Mouse (Mus musculus): ENCODE results near the gene Sun2. TPM values are rescaled to one million over a fixed set of nuclear protein-coding genes. Genes with fewer than 3 reads are reported as not detected.

The Sun2 gene
- total and polyA plus RNA-seq, 3 experiments, result 18.6 to 26.5 (median 22.3) TPM

- H3K4me3 ChIP-seq (replicated peaks in 1 of 3; ENCODE audit: low read depth in 2 of 3, low read length in 2 of 3, poor library complexity in 1 of 3), result no peak overlapping the region
- H3K9ac ChIP-seq (ENCODE audit: insufficient read depth, low read depth), result no peak overlapping the region
- no peak overlapping the region for H3K4me2 ChIP-seq (ENCODE audit: insufficient read depth, low read depth, poor library complexity, severe bottlenecking)
- peaks cover 14 to 27% of the 10 kb centered on the region in 2 experiments for H3K4me1 ChIP-seq (ENCODE audit: control insufficient read depth in 1 of 2, insufficient read depth in 2 of 2)
- no peak for TF ChIP-seq ETS1 (conservative IDR thresholded peaks at IDR 0.05; ENCODE audit: low read depth, low read length)
- TF ChIP-seq CTCF (conservative IDR thresholded peaks at IDR 0.05 in 1 of 2, IDR thresholded peaks at IDR 0.05 in 1 of 2; ENCODE audit: low read depth in 2 of 2, low read length in 2 of 2), result peak in 1 of 2 experiments; percentile 53; a peak in 3 of 4 replicates
- no peak for TF ChIP-seq MYC (IDR thresholded peaks at IDR 0.05; ENCODE audit: low read depth, low read length)
- TF ChIP-seq PAX5 (IDR thresholded peaks at IDR 0.05; ENCODE audit: low read length), result no peak
- peak; percentile 47 for TF ChIP-seq RAD21 (IDR thresholded peaks at IDR 0.05; ENCODE audit: low read depth, low read length)
- no peak for TF ChIP-seq NRF1 (IDR thresholded peaks at IDR 0.05; ENCODE audit: low read depth, low read length)
- TF ChIP-seq POLR2A (IDR thresholded peaks at IDR 0.05; ENCODE audit: low read depth, low read length), result no peak
- no peak for TF ChIP-seq SMC3 (IDR thresholded peaks at IDR 0.05; ENCODE audit: low read depth, low read length)
- TF ChIP-seq MXI1 (IDR thresholded peaks at IDR 0.05; ENCODE audit: low read depth, low read length), result no peak
- no peak for TF ChIP-seq TCF12 (IDR thresholded peaks at IDR 0.05; ENCODE audit: low read depth, low read length)
- H3K36me3 ChIP-seq (replicated peaks in 1 of 2; ENCODE audit: control insufficient read depth in 1 of 2, insufficient read depth in 1 of 2, low read length in 1 of 2), result peaks cover 46 to 69% of the 10 kb centered on the region in 2 experiments
- peak; percentile 62 for DNase-seq (ENCODE audit: extremely low read depth)
- H3K27me3 ChIP-seq (replicated peaks), result no peaks in the 10 kb centered on the region
- H3K27ac ChIP-seq (ENCODE audit: insufficient read depth, low read depth), result no peak overlapping the region; the same call in 1 of the 2 replicates
- dilution Hi-C loops (cut with MboI; ENCODE audit: extremely low pct_ligation_motif_present, extremely low pct_unique_long_range_greater_than_20kb, low sequenced_read_pairs), result no loop called here
- no peaks in the 10 kb centered on the region for H3K9me3 ChIP-seq (replicated peaks; ENCODE audit: low read length)
- in situ Hi-C loops (cut with MboI; ENCODE audit: low pct_ligation_motif_present, low pct_unique_long_range_greater_than_20kb, low sequenced_read_pairs), result no loop called here
- H3K79me2 ChIP-seq (replicated peaks; ENCODE audit: control insufficient read depth, extremely low read depth, insufficient read depth, poor library complexity, severe bottlenecking), result no peaks in the 10 kb centered on the region
These were observed 34.0 kb downstream of the Sun2 start for GRCm38 (mm10) chr15:79708229-79708822.

DNA sequence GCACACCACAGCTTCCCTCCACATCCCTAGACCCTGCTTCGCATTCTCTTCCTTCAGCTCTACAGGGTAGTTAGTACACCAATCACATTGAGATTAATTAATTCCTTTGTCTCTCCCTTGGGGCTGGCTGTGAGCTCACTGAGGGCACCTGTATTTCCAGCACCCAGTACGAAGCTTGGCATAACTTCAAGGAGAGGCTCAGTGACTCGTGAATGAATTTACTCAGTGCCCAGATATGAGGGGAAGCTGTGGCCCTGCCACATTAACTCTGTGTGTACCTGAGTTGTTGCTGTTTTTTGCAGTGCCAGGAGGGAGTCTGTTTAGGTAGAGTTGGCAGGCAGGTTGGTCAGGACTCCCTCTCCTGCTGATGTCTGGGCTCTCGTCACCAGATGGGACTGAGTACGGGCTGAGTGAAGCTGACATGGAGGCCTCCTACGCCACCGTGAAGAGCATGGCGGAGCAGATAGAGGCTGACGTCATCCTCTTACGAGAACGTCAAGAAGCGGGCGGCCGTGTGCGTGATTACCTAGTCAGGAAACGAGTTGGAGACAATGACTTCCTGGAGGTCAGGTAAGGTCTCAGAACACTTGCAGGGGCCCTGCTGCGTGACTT, 35.6 kb downstream of the Sun2 start:
- H3K27me3 ChIP-seq (replicated peaks), result no peaks in the 10 kb centered on the region
- no peaks in the 10 kb centered on the region for H3K79me2 ChIP-seq (replicated peaks; ENCODE audit: control insufficient read depth, extremely low read depth, insufficient read depth, poor library complexity, severe bottlenecking)
- no peak overlapping the region for H3K9ac ChIP-seq (ENCODE audit: insufficient read depth, low read depth)
- no peaks in the 10 kb centered on the region for H3K9me3 ChIP-seq (replicated peaks; ENCODE audit: low read length)
- H3K4me2 ChIP-seq (ENCODE audit: insufficient read depth, low read depth, poor library complexity, severe bottlenecking), result no peak overlapping the region
- no peak overlapping the region for H3K4me3 ChIP-seq (replicated peaks in 1 of 3; ENCODE audit: low read depth in 2 of 3, low read length in 2 of 3, poor library complexity in 1 of 3)
- DNase-seq (ENCODE audit: extremely low read depth), result no peak
- H3K4me1 ChIP-seq (ENCODE audit: control insufficient read depth in 1 of 2, insufficient read depth in 2 of 2), result peaks cover 14 to 27% of the 10 kb centered on the region in 2 experiments
- H3K36me3 ChIP-seq (replicated peaks in 1 of 2; ENCODE audit: control insufficient read depth in 1 of 2, insufficient read depth in 1 of 2, low read length in 1 of 2), result peaks cover 32 to 54% of the 10 kb centered on the region in 2 experiments
- no peak overlapping the region for H3K27ac ChIP-seq (ENCODE audit: insufficient read depth, low read depth)
- TF ChIP-seq IRF4 (IDR thresholded peaks at IDR 0.05; ENCODE audit: low read depth, low read length) (no peak), E2F4 (IDR thresholded peaks at IDR 0.05; ENCODE audit: insufficient replicate concordance, low read depth, low read length) (no peak)
- dilution Hi-C loops (cut with MboI; ENCODE audit: extremely low pct_ligation_motif_present, extremely low pct_unique_long_range_greater_than_20kb, low sequenced_read_pairs), result no loop called here
- in situ Hi-C loops (cut with MboI; ENCODE audit: low pct_ligation_motif_present, low pct_unique_long_range_greater_than_20kb, low sequenced_read_pairs), result no loop called here

All from CH12.LX (cell line).